Mouse (Mus musculus) liver, adult 2 months (tissue): Measurements from ENCODE around the gene Cmtr1. TPM values are rescaled to one million over a fixed set of nuclear protein-coding genes. Genes with fewer than 3 reads are reported as not detected.
A peak's percentile ranks its signal among the peaks of the same experiment; 100 is the strongest.
"Not testable (repeated sequence)": the region's sequence is repeated elsewhere in the genome, so short reads cannot be mapped to it uniquely, and the experiment has no call there.

Source experiments
- DNase-seq: peaks from one replicate; pipeline ENCODE4 v3.0.0-alpha.2; 2011; ENCODE audit warnings: low read depth, low spot score; ENCODE audit errors: extremely low read depth
- H3K27ac ChIP-seq: fragments of 200-500 bp; replicated peaks from 2 replicates; pipeline ENCODE4 v1.5.1; 2012; ENCODE audit warnings: low read depth, mild to moderate bottlenecking, control low read depth, inconsistent platforms, low read length; ENCODE audit not compliant: insufficient read depth
- H3K27me3 ChIP-seq: fragments of 200-500 bp; 2 replicates; pipeline ENCODE4 v1.6.1; 2012; ENCODE audit warnings: mild to moderate bottlenecking, moderate library complexity, low read length, inconsistent platforms; ENCODE audit not compliant: control insufficient read depth, insufficient read depth
- H3K36me3 ChIP-seq: fragments of 200-500 bp; 2 replicates; pipeline ENCODE4 v1.6.1; 2012; ENCODE audit warnings: low read length, inconsistent platforms; ENCODE audit not compliant: control insufficient read depth, insufficient read depth
- H3K4me1 ChIP-seq: fragments of 200-500 bp; 2 replicates; pipeline ENCODE4 v1.6.1; 2011; ENCODE audit warnings: low read length; ENCODE audit not compliant: control insufficient read depth, insufficient read depth
- H3K4me3 ChIP-seq: fragments of 200-500 bp; 2 replicates; pipeline ENCODE4 v1.5.1; 2011; ENCODE audit warnings: low read depth, mild to moderate bottlenecking, control low read depth, low read length, moderate library complexity; ENCODE audit not compliant: insufficient read depth
- H3K79me2 ChIP-seq: fragments of 200-500 bp; 2 replicates; pipeline ENCODE4 v1.6.1; 2012; ENCODE audit warnings: inconsistent platforms, mild to moderate bottlenecking, low read length, moderate library complexity; ENCODE audit not compliant: control insufficient read depth, insufficient read depth
- H3K9ac ChIP-seq: fragments of 200-500 bp; 2 replicates; pipeline ENCODE4 v1.6.1; 2012; ENCODE audit warnings: low read depth, mild to moderate bottlenecking, control low read depth, inconsistent platforms, low read length
- CTCF ChIP-seq: fragments of 200-500 bp; IDR thresholded peaks from 2 replicates; pipeline ENCODE4 v1.5.1; 2011; ENCODE audit warnings: low read depth, low read length, control low read depth
- POLR2A ChIP-seq: fragments of 200-500 bp; IDR thresholded peaks from 2 replicates; pipeline ENCODE4 v1.6.1; 2011; ENCODE audit warnings: low read length, control low read depth; ENCODE audit not compliant: insufficient read depth; ENCODE audit errors: extremely low read depth
- WGBS: fragments of 180-500 bp; shearing (Covaris S2); methylation state at CpG from one replicate; pipeline ENCODE4 v1.1.7; 2018; 5-methylcytosine and 5-hydroxymethylcytosine counted together
- polyA plus RNA-seq: library from polyadenylated mRNA; depleted of rRNA; stranded (reverse); fragments of >200 nt; gene quantifications from 2 replicates; pipeline ENCODE4 v1.2.3, GENCODE M21; 2012; rRNA removed
- total RNA-seq: library from RNA; depleted of rRNA; stranded (reverse); fragments of >200 nt; gene quantifications from 2 replicates; pipeline ENCODE4 v1.2.3, GENCODE M21; 2014; rRNA removed

Cmtr1 gene
- total RNA-seq (25.7 and 27.7 TPM in 2 replicates), polyA plus RNA-seq (19.3 and 23.4 TPM in 2 replicates)

DNA sequence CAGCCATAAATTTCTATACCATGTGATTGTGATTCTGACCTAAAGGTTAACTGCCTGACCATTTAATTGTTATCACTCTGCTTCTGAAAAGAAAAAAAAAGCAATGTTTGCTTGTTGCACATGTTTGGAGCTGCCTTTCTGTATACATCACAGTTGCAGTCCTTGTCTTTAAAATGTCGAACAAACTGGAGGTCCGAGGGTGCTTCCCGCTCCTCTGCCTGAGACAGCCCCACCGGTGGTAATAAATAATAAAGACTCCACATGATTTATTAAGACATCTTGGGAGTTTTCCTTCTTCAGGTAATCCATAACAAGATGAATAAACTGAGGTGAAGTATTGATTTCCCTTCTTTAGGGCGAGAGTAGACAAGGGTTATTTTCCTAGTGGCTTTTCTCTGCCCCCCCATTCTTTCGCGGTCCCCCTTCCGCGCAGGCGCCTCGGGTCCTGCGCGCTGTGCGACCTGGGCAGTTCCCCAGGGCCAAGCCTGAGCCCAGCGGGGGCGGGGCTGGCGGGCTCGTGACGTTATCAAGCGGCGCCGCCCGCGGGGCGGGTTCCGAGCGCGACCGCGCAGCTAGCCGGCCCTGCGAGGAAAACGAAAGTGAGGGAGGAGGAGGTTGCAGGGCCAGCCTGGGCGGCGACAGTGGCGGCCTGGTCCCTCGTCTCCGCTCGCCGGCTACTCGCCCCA is at the start of gene Cmtr1:
Gene Cmtr1, plus strand, starts transcription at position 520 of the 686 bp plus-strand sequence.
- Histone ChIP-seq H3K79me2 (peaks cover 16% of the 10 kb centered on the region; the same call in 1 of the 2 replicates), H3K4me1 (no peaks in the 10 kb centered on the region; the same call in none of the 2 replicates), H3K27me3 (no peaks in the 10 kb centered on the region), H3K9ac (peak within 1 kb of the TSS; percentile 95), H3K27ac (peak within 1 kb of the TSS; percentile 59), H3K36me3 (peaks cover 13% of the 10 kb centered on the region), H3K4me3 (peak within 1 kb of the TSS; percentile 88)
- no peak for TF ChIP-seq CTCF
- TF ChIP-seq POLR2A = peak; percentile 71
- DNase-seq = peak; percentile 73
- 1% methylated on average over 41 of the region's 41 CpGs for WGBS

DNA sequence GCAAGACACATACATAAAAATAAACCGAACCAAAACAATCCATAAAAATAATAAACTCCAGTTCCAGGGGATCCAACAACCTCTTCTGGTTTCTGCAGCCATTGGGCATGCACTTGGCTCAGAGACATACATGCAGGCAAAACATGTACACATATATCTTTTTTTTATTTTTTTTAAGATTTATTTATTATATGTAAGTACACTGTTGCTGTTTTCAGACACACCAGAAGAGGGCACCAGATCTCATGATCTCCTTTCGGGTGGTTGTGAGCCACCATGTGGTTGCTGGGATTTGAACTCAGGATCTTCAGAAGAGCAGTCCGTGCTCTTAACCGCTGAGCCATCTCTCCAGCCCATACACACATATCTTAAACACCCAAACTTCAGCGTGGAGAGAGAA is 46.9 kb upstream of the Cmtr1 start:
- not testable (repeated sequence) for H3K4me3 ChIP-seq, H3K27me3 ChIP-seq, H3K9ac ChIP-seq, H3K27ac ChIP-seq, H3K36me3 ChIP-seq, H3K4me1 ChIP-seq, DNase-seq
- WGBS = 88% methylated on average over 5 of the region's 5 CpGs
- H3K79me2 ChIP-seq = peaks cover 19% of the 10 kb centered on the region; the same call in 1 of the 2 replicates

DNA sequence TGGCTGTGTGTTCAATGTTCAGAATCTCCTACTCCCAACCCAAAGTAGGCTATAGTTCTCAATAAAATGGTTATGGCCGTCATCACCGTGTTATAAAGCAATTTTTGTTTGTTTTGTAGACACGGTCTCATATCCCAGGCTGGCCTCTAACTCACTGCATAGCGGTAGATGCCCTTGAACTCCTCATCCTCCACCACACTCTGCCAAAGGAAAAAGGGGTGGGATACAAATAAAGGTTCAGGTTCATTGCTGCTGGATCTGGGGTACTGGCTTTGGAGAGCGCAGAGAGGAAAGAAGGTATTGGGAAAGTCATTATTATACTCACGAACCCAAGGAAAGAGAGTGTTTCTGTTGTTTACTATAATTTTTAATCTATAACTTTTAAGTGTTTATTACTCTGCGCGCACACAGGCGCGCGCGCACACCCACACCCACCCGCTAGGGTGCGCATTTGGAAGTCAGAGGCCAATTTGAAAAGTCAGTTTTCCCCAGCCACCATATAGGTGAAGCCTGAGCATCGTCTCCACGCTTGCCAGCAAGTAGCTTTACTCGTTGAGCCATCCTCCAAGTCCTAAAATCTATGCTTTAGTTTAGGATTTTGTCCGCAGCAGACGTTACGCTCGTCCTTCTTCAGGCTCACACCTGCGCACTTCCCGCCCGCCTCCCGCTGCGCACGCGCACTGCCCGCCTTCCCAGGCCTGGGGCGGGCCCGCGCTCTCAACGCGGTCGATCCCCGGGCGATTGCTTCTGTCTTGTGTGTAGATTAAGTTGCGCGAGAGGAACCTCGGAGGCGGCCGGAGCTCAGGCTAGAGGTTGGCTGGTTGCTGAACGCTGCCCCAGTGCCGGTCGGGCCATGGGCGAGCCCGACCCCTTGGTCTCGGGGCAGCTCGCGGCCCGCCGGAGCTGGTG is 46.0 kb upstream of the Cmtr1 start, which contains the start of the genes Rnf8 and Gm28043:
Gene Rnf8, plus strand, starts transcription at position 676 of the 909 bp plus-strand sequence.
Gene Gm28043, plus strand, starts transcription at position 762 of the 909 bp plus-strand sequence.
- peaks cover 19% of the 10 kb centered on the region; the same call in 1 of the 2 replicates for H3K79me2 ChIP-seq
- 1% methylated on average over 52 of the region's 52 CpGs for WGBS
- H3K9ac ChIP-seq = peak within 1 kb of the TSS; percentile 92
- peak; percentile 67; the same call in 1 of the 2 replicates for TF ChIP-seq POLR2A
- TF ChIP-seq CTCF = peak; percentile 69
- peak within 1 kb of the TSS; percentile 68 for H3K27ac ChIP-seq
- DNase-seq = peak; percentile 82
- no peaks in the 10 kb centered on the region for H3K36me3 ChIP-seq
- peaks cover 6% of the 10 kb centered on the region for H3K4me1 ChIP-seq
- H3K4me3 ChIP-seq = peak within 1 kb of the TSS; percentile 87
- H3K27me3 ChIP-seq = no peaks in the 10 kb centered on the region

DNA sequence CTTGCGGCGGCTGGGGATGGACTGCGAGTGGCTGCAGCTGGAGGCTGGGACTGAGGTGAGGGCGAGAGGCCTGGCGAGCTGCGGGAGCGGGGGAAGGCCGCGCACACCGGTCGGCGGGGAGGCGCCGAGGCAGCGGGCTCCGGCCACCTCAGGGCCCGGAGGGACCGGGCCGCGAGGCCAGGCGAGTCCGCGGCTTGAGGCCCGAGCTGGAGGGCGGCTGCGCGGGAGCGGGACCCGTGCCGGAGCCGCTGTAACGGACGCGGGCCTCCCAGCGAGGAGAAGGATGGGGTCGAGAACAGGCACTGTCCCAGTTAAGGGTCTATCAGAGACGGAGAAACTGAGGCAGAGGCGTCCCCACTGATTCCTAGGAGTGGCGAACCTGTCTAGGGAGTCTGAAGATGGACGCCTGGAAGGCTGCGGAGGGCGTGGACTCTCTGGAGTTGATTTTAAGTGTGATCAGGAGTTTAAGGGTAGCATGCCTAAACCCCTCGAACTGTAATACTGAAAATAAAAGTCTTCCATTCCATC is 45.3 kb upstream of the Cmtr1 start:
- H3K27me3 ChIP-seq = no peaks in the 10 kb centered on the region
- peak overlapping the region; percentile 87 for H3K4me3 ChIP-seq
- no peaks in the 10 kb centered on the region for H3K36me3 ChIP-seq
- peaks cover 19% of the 10 kb centered on the region; the same call in 1 of the 2 replicates for H3K79me2 ChIP-seq
- H3K9ac ChIP-seq = peak overlapping the region; percentile 92
- under 1% methylated on average over 42 of the region's 43 CpGs for WGBS
- peak overlapping the region; percentile 68 for H3K27ac ChIP-seq
- peak; percentile 16 for DNase-seq
- H3K4me1 ChIP-seq = peaks cover 6% of the 10 kb centered on the region
- TF ChIP-seq POLR2A (no peak), CTCF (no peak)

DNA sequence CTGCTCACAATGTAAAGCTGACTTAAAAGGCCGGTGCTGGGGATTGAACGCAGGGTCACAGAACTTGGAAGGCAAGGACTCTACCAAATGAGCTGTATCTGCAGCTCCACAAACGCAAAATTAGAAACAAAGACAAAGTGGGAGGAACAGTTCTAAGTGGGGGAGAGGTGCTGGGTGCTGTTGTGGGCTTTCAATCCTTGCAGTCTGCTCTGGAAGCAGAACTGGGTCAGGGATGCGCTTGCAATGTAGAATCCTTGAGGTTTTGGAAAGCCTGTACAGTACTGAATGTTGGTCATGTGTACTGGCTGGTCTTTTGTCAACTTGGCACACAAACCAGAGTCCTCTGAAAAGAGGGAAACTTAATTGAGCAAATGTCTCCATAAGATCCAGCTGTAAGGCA is 44.8 kb upstream of the Cmtr1 start:
- Histone ChIP-seq H3K9ac (peak overlapping the region; percentile 92), H3K4me1 (peaks cover 6% of the 10 kb centered on the region), H3K4me3 (peak overlapping the region; percentile 87), H3K79me2 (peaks cover 19% of the 10 kb centered on the region; the same call in 1 of the 2 replicates), H3K36me3 (no peaks in the 10 kb centered on the region), H3K27me3 (no peaks in the 10 kb centered on the region), H3K27ac (no peak overlapping the region)
- peak; percentile 29 for DNase-seq
- 9% methylated on average over 4 of the region's 4 CpGs for whole genome bisulfite sequencing
- no peak for TF ChIP-seq POLR2A
- no peak for TF ChIP-seq CTCF
